Mouse (Mus musculus) liver, postnatal 0 days (tissue): Measurements from ENCODE around the gene Ptprs. TPM values are rescaled to one million over a fixed set of nuclear protein-coding genes. Genes with fewer than 3 reads are reported as not detected.

Experiments
- ATAC-seq: fragments of 200-750 bp; cut with Nextera tagmentation; 2 replicates; pipeline ENCODE4 v1.8.0; 2017; ENCODE audit warnings: mild to moderate bottlenecking, moderate library complexity
- DNase-seq: peaks from one replicate; pipeline ENCODE4 v3.0.0-alpha.2; 2016
- H3K27ac ChIP-seq: fragments of 300-500 bp; sonication (generic); 2 replicates; pipeline ENCODE4 v1.5.1; 2014; ENCODE audit warnings: antibody characterized with exemption, moderate library complexity, mild to moderate bottlenecking, low read depth
- H3K27me3 ChIP-seq: fragments of 300-500 bp; sonication (generic); 2 replicates; pipeline ENCODE4 v1.6.1; 2014; ENCODE audit warnings: low read length, control low read depth, mixed read lengths; ENCODE audit not compliant: insufficient read depth
- H3K36me3 ChIP-seq: fragments of 300-500 bp; sonication (generic); replicated peaks from 2 replicates; pipeline ENCODE4 v1.6.1; 2014; ENCODE audit warnings: mild to moderate bottlenecking, control low read depth, low read length, moderate library complexity, mixed read lengths; ENCODE audit not compliant: insufficient read depth
- H3K4me1 ChIP-seq: fragments of 300-500 bp; sonication (generic); 2 replicates; pipeline ENCODE4 v1.6.1; 2014; ENCODE audit warnings: antibody characterized with exemption, mild to moderate bottlenecking, control low read depth; ENCODE audit not compliant: insufficient read depth
- H3K4me2 ChIP-seq: fragments of 300-500 bp; sonication (generic); 2 replicates; pipeline ENCODE4 v1.6.1; 2014; ENCODE audit warnings: low read depth, mild to moderate bottlenecking, low read length, moderate library complexity, mixed read lengths
- H3K4me3 ChIP-seq: fragments of 300-500 bp; sonication (generic); 2 replicates; pipeline ENCODE4 v1.5.1; 2014; ENCODE audit warnings: low read depth, low read length
- H3K9ac ChIP-seq: fragments of 300-500 bp; sonication (generic); replicated peaks from 2 replicates; pipeline ENCODE4 v1.6.1; 2014; ENCODE audit warnings: mild to moderate bottlenecking, moderate library complexity
- H3K9me3 ChIP-seq: fragments of 300-500 bp; sonication (generic); 2 replicates; pipeline ENCODE4 v1.6.1; 2016; ENCODE audit warnings: mild to moderate bottlenecking, control low read depth, low read length, mixed read lengths
- CTCF ChIP-seq: sonication (generic); IDR thresholded peaks from 2 replicates; pipeline ENCODE4 v1.5.1; 2016; ENCODE audit warnings: antibody characterized with exemption, low read depth
- EP300 ChIP-seq: IDR thresholded peaks from 2 replicates; pipeline ENCODE4 v1.6.1; 2016; ENCODE audit warnings: antibody characterized with exemption, low read depth, mild to moderate bottlenecking
- WGBS: fragments of 180-500 bp; shearing (Covaris S2); extraction: QIAGEN DNeasy Blood & Tissue Kit; methylation state at CpG from one replicate; pipeline ENCODE4 v1.1.7; 2014; ENCODE audit not compliant: insufficient replicate concordance; 5-methylcytosine and 5-hydroxymethylcytosine counted together
- microRNA-seq: library from miRNA; unstranded; fragments of <30 nt; microRNA quantifications from one replicate; pipeline ENCODE4, GENCODE M21; 2016
- polyA plus RNA-seq: library from polyadenylated mRNA; unstranded; fragments of >200 nt; fragmentation: Nextera tagmentation; extraction: Ambion mirVana; gene quantifications from 2 replicates; pipeline ENCODE4 v1.2.1, GENCODE M21; 2015

Ptprs gene
- polyA plus RNA-seq, 1 experiment from 2014 or later, result 3.4 TPM

GRCm38 (mm10) chr17:56370090-56370489 lies 106.2 kb downstream of the Ptprs start:
- whole genome bisulfite sequencing, result 90% methylated on average over 3 of the region's 3 CpGs

DNA sequence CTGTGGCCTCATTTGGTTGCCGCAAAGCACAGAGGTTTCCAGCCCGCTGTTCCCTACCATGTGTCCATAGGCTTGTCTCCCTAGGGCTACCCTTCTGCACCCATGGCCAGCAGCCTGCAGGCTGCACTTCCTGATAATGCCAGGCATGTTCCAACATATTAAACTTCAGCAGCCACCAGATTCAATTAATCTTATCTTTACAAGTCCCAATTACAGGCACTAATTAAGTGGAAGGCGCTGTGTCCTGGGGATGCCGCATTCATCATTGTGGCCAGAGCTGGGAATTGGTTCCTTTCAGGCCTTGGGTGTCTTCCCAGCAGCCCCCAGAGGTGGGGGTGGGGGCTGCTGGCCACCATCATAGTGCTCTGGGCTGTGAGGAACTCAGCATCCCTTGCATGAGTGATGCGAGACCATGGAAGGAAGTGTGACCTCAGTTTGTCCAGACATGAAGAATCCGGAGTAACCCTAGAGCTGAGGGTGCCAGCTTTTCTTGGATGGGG lies 107.9 kb downstream of the Ptprs start:
- TF ChIP-seq CTCF (no peak), EP300 (no peak)
- Histone ChIP-seq H3K4me3 (no peak overlapping the region), H3K27ac (no peak overlapping the region), H3K36me3 (peaks cover 11% of the 10 kb centered on the region), H3K9me3 (no peaks in the 10 kb centered on the region), H3K4me2 (no peak overlapping the region), H3K9ac (no peak overlapping the region), H3K4me1 (peaks cover 7% of the 10 kb centered on the region; the same call in 1 of the 2 replicates), H3K27me3 (no peaks in the 10 kb centered on the region)
- DNase-seq (no peak), ATAC-seq (no peak)
- WGBS, result 84% methylated on average over 6 of the region's 6 CpGs

More at GRCm38 (mm10) chr17:56370090-56370489, 106.2 kb downstream of the Ptprs start:
- no peak overlapping the region for H3K9ac ChIP-seq
- H3K4me2 ChIP-seq, result no peak overlapping the region
- H3K9me3 ChIP-seq, result no peaks in the 10 kb centered on the region
- no peak for DNase-seq
- no peak overlapping the region for H3K4me3 ChIP-seq
- H3K36me3 ChIP-seq, result peaks cover 7% of the 10 kb centered on the region
- TF ChIP-seq EP300 (no peak), CTCF (no peak)
- H3K27ac ChIP-seq, result no peak overlapping the region
- ATAC-seq, result no peak
- H3K4me1 ChIP-seq, result peaks cover 13% of the 10 kb centered on the region; the same call in 1 of the 2 replicates
- H3K27me3 ChIP-seq, result no peaks in the 10 kb centered on the region

- ATAC-seq, result 0 out of 2 replicates have a peak, but pooled peaks have one; percentile 23
- H3K27me3 ChIP-seq, result no peaks in the 10 kb centered on the region
- no peaks in the 10 kb centered on the region for H3K9me3 ChIP-seq
- H3K27ac ChIP-seq, result no peak overlapping the region
- DNase-seq, result no peak
- no peak overlapping the region for H3K9ac ChIP-seq
- TF ChIP-seq EP300 (no peak), CTCF (no peak)
- 51% methylated on average over 7 of the region's 7 CpGs for WGBS
- H3K4me1 ChIP-seq, result peaks cover 4% of the 10 kb centered on the region; the same call in 1 of the 2 replicates
- peaks cover 11% of the 10 kb centered on the region; the same call in 1 of the 2 replicates for H3K36me3 ChIP-seq
- H3K4me3 ChIP-seq, result no peak overlapping the region
- H3K4me2 ChIP-seq, result no peak overlapping the region
Observed at GRCm38 (mm10) chr17:56365791-56366673, 110.3 kb downstream of the Ptprs start.

Small RNA genes within 50 kb of the gene (microRNA-seq; reads per million reads assigned to microRNA genes)
- not detected for gene Mir6977

Other genes starting within 250 kb of the Ptprs start
- 5.1 and 5.2 TPM in 2 replicates for gene Fem1a, start 219.7 kb downstream of the Ptprs start, polyA plus RNA-seq
- gene Ticam1, start 199.7 kb downstream of the Ptprs start, polyA plus RNA-seq, result 2.6 and 3.1 TPM in 2 replicates
- 25.8 and 26.8 TPM in 2 replicates for gene Plin3, start 183.6 kb downstream of the Ptprs start, polyA plus RNA-seq
- gene Arrdc5, start 176.2 kb downstream of the Ptprs start, polyA plus RNA-seq, result not detected in 2 replicates
- gene Uhrf1, start 173.2 kb downstream of the Ptprs start, polyA plus RNA-seq, result 37.8 and 43.5 TPM in 2 replicates
- 5.0 and 5.8 TPM in 2 replicates for gene Kdm4b, start 150.4 kb downstream of the Ptprs start, polyA plus RNA-seq
- not detected in 2 replicates for gene Znrf4, start 35.9 kb upstream of the Ptprs start, polyA plus RNA-seq
- 0.08 TPM in 2 replicates for gene Gm20219, start 77.9 kb upstream of the Ptprs start, polyA plus RNA-seq
- 19.7 and 23.1 TPM in 2 replicates for gene Safb2, start 108.1 kb upstream of the Ptprs start, polyA plus RNA-seq
- 27.0 and 28.4 TPM in 2 replicates for gene Safb, start 108.3 kb upstream of the Ptprs start, polyA plus RNA-seq
- gene 2410015M20Rik, start 133.3 kb upstream of the Ptprs start, polyA plus RNA-seq, result 259 and 260 TPM in 2 replicates
- gene Rpl36, start 136.9 kb upstream of the Ptprs start, polyA plus RNA-seq, result 1,436 and 1,479 TPM in 2 replicates
- gene Lonp1, start 150.4 kb upstream of the Ptprs start, polyA plus RNA-seq, result 29.8 and 31.9 TPM in 2 replicates
- 0.33 and 0.60 TPM in 2 replicates for gene Catsperd, start 151.7 kb upstream of the Ptprs start, polyA plus RNA-seq
- 19.6 and 21.8 TPM in 2 replicates for gene Ranbp3, start 196.8 kb upstream of the Ptprs start, polyA plus RNA-seq
- 281 and 298 TPM in 2 replicates for gene Ndufa11, start 241.3 kb upstream of the Ptprs start, polyA plus RNA-seq
- 3.3 and 4.1 TPM in 2 replicates for gene Vmac, start 241.5 kb upstream of the Ptprs start, polyA plus RNA-seq